Mouse (Mus musculus) ES-E14 (cell line): ENCODE data around the gene Dnmbp. TPM values are rescaled to one million over a fixed set of nuclear protein-coding genes. Genes with fewer than 3 reads are reported as not detected.
A peak's percentile ranks its signal among the peaks of the same experiment; 100 is the strongest.

Experiments used
- DNase-seq: peaks from one replicate; pipeline ENCODE4 v3.0.0-alpha.2; 2013; ENCODE audit warnings: low read depth, low spot score
- H3K27ac ChIP-seq: 2 replicates; pipeline ENCODE4 v1.5.1; 2012; ENCODE audit warnings: low read depth, mild to moderate bottlenecking, low read length, moderate library complexity, mixed read lengths; ENCODE audit not compliant: poor library complexity, insufficient read depth, severe bottlenecking
- H3K36me3 ChIP-seq: 2 replicates; pipeline ENCODE4 v1.6.1; 2012; ENCODE audit warnings: mild to moderate bottlenecking, low read length, moderate library complexity, mixed read lengths; ENCODE audit not compliant: control insufficient read depth, poor library complexity, insufficient read depth, severe bottlenecking
- H3K4me1 ChIP-seq, 2 experiments: fragments of 150-350 bp in 1 of 2; sonication (generic) in 1 of 2; 2 replicates each; pipeline ENCODE4 v1.6.1; 2012; ENCODE audit warnings: low read length in 2 of 2, mild to moderate bottlenecking in 1 of 2, mixed read lengths in 1 of 2; ENCODE audit not compliant: control insufficient read depth in 2 of 2, insufficient read depth in 2 of 2, poor library complexity in 1 of 2
- H3K4me3 ChIP-seq, 2 experiments: fragments of 150-350 bp in 1 of 2; sonication (generic) in 1 of 2; 2 replicates each; pipeline ENCODE4 v1.5.1; 2012; ENCODE audit warnings: low read length in 2 of 2, low read depth in 1 of 2, mild to moderate bottlenecking in 1 of 2, mixed read lengths in 1 of 2; ENCODE audit not compliant: insufficient read depth in 1 of 2, poor library complexity in 1 of 2, severe bottlenecking in 1 of 2
- H3K9ac ChIP-seq: 2 replicates; pipeline ENCODE4 v1.6.1; 2012; ENCODE audit warnings: low read depth, mild to moderate bottlenecking, low read length, mixed read lengths; ENCODE audit not compliant: poor library complexity, insufficient read depth, severe bottlenecking
- H3K9me3 ChIP-seq: fragments of 150-350 bp; sonication (generic); 2 replicates; pipeline ENCODE4 v1.6.1; 2012; ENCODE audit warnings: low read depth, mild to moderate bottlenecking, low read length; ENCODE audit not compliant: control insufficient read depth, insufficient read depth
- CHD2 ChIP-seq: IDR thresholded peaks from 2 replicates; pipeline ENCODE4 v1.6.1; 2014; ENCODE audit warnings: mild to moderate bottlenecking, low read depth, low read length, inconsistent platforms
- HCFC1 ChIP-seq: IDR thresholded peaks from 2 replicates; pipeline ENCODE4 v1.6.1; 2012; ENCODE audit warnings: low read length, inconsistent platforms, borderline replicate concordance; ENCODE audit not compliant: insufficient read depth
- MAFK ChIP-seq: IDR thresholded peaks from 2 replicates; pipeline ENCODE4 v1.6.1; 2014; ENCODE audit warnings: mild to moderate bottlenecking, low read depth, low read length, inconsistent platforms; ENCODE audit not compliant: insufficient read depth
- ZC3H11A ChIP-seq: IDR thresholded peaks from 2 replicates; pipeline ENCODE4 v1.6.1; 2012; ENCODE audit warnings: low read depth, mild to moderate bottlenecking, inconsistent platforms, low read length, borderline replicate concordance
- ZNF384 ChIP-seq: IDR thresholded peaks from 2 replicates; pipeline ENCODE4 v1.6.1; 2012; ENCODE audit warnings: low read depth, low read length, inconsistent platforms
- in situ Hi-C, 2 experiments: fragments of 600-800 bp; cut with MboI; formaldehyde crosslinking; loops; one replicate each; pipeline ENCODE4 v1.15.1; 2025; ENCODE audit warnings: low sequenced_read_pairs in 2 of 2, inconsistent platforms in 1 of 2; ENCODE audit not compliant: unreplicated experiment in 2 of 2
- total RNA-seq: library from RNA; depleted of rRNA; stranded (reverse); fragments of 300-350 nt; gene quantifications from 2 replicates; pipeline ENCODE4 v1.2.3, GENCODE M21; 2012

The Dnmbp gene
- total RNA-seq, 1 experiment: 11.5 TPM

- H3K9me3 ChIP-seq: no peaks in the 10 kb centered on the region
- peak overlapping the region; percentile 2 to 24; a peak in 1 of 4 replicates for H3K4me3 ChIP-seq
- H3K36me3 ChIP-seq: no peaks in the 10 kb centered on the region
- H3K9ac ChIP-seq: peak overlapping the region; percentile 74
- DNase-seq: no peak
- no peak for TF ChIP-seq MAFK
- TF ChIP-seq ZC3H11A: no peak
- in situ Hi-C loops: no loop called here
- H3K27ac ChIP-seq: peak overlapping the region; percentile 30; the same call in 1 of the 2 replicates
- H3K4me1 ChIP-seq: peaks cover 9 to 31% of the 10 kb centered on the region in 2 experiments; a peak in 3 of 4 replicates
Measured at GRCm38 (mm10) chr19:43882895-43883573, 57.0 kb downstream of the Dnmbp start.

GRCm38 (mm10) chr19:43881615-43882014 is 58.4 kb downstream of the Dnmbp start:
- Histone ChIP-seq H3K4me1 (peaks cover 7 to 27% of the 10 kb centered on the region in 2 experiments; a peak in 3 of 4 replicates), H3K9me3 (no peaks in the 10 kb centered on the region), H3K4me3 (no peak overlapping the region), H3K9ac (no peak overlapping the region), H3K27ac (no peak overlapping the region), H3K36me3 (no peaks in the 10 kb centered on the region)
- no peak for TF ChIP-seq ZNF384
- TF ChIP-seq ZC3H11A: no peak
- TF ChIP-seq HCFC1: no peak
- no peak for TF ChIP-seq MAFK
- no peak for TF ChIP-seq CHD2
- in situ Hi-C loops: no loop called here
- no peak for DNase-seq

GRCm38 (mm10) chr19:43880420-43880819 is 59.6 kb downstream of the Dnmbp start:
- H3K27ac ChIP-seq: no peak overlapping the region
- in situ Hi-C loops: no loop called here
- DNase-seq: no peak
- H3K4me3 ChIP-seq: no peak overlapping the region
- no peak overlapping the region for H3K9ac ChIP-seq
- H3K9me3 ChIP-seq: no peaks in the 10 kb centered on the region
- TF ChIP-seq ZC3H11A (no peak), MAFK (no peak), CHD2 (no peak), HCFC1 (no peak), ZNF384 (no peak)
- no peaks in the 10 kb centered on the region for H3K36me3 ChIP-seq
- H3K4me1 ChIP-seq: peaks cover 5 to 23% of the 10 kb centered on the region in 2 experiments; a peak in 3 of 4 replicates

GRCm38 (mm10) chr19:43879401-43880212 is 60.4 kb downstream of the Dnmbp start:
- Histone ChIP-seq H3K9me3 (no peaks in the 10 kb centered on the region), H3K27ac (peak overlapping the region; percentile 83), H3K36me3 (no peaks in the 10 kb centered on the region), H3K9ac (peak overlapping the region; percentile 92), H3K4me1 (peaks cover 5 to 18% of the 10 kb centered on the region in 2 experiments; a peak in 3 of 4 replicates), H3K4me3 (peak overlapping the region; percentile 70 to 88)
- 0 out of 2 replicates have a peak, but pooled peaks have one; percentile 61 for TF ChIP-seq HCFC1
- no peak for TF ChIP-seq CHD2
- TF ChIP-seq MAFK: 0 out of 2 replicates have a peak, but pooled peaks have one; percentile 4
- TF ChIP-seq ZNF384: no peak
- no peak for TF ChIP-seq ZC3H11A
- peak; percentile 77 for DNase-seq
- in situ Hi-C loops: no loop called here
